Mouse (Mus musculus) layer of hippocampus, adult 18-20 months (tissue): ENCODE measurements at regions not wholly inside any gene's neighbourhood (a gene's known extent, or its start where the extent isn't known, plus 50 kb on each side); places are given as distances from the start of the nearest gene placed in this dataset.
"Not testable (repeated sequence)": the region's sequence is repeated elsewhere in the genome, so short reads cannot be mapped to it uniquely, and the experiment has no call there.

Source experiments
- DNase-seq, 2 experiments: peaks; one replicate each; pipeline ENCODE4 v3.0.0; 2022; ENCODE audit warnings: low spot score in 2 of 2

DNA sequence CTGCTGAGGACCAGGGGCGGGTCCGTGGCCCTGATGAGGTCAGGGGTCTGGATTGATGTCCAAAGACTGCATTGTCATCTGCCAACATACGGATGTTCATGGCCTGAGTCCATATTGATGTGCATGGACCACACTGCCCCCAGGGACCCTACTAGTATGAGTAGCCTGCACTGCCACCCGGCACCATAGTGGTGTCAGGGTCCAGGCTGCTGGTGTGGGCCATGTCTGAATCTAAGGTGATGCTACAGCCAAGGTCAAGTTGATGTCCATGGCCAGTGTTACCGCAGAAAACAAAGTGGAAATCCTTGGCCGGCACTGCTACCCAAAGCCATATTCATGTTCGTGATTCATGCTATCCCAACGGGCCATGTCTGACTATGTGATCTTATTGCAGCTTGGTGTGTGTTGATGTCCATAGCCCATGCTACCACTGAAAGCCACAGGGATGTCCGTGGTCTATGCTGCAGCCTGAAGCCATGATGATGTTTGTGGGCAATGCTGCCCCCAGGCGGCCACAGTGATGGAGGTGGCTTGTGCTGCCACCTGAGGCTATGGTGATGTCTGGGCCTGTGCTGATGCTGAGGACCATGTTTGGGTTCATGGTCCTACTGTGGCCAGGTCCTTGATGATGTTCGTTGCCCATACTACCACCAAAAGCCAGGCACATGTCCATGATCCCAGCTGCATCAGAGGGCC lies 130.5 kb downstream of the Iqub start:
- no peak for DNase-seq

DNA sequence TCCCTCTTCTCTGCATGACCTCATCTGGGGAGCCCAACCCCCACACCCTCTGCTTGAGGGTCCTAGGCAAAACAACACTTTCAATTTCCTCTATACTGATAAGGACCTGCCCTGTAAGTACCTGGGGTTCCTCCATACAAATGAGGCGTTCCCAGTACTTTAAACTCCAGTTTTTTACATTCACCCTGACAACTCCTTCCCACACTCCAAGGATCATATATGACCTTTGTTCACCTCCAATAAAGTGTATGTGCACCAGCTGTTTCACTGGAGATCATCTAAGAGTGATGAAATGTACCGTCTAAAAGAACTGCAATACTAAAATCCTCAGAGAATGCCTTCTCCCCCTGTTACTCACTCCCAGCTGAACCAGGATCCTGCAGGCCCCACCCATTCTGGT lies 135.0 kb downstream of the Iqub start:
- DNase-seq = no peak

DNA sequence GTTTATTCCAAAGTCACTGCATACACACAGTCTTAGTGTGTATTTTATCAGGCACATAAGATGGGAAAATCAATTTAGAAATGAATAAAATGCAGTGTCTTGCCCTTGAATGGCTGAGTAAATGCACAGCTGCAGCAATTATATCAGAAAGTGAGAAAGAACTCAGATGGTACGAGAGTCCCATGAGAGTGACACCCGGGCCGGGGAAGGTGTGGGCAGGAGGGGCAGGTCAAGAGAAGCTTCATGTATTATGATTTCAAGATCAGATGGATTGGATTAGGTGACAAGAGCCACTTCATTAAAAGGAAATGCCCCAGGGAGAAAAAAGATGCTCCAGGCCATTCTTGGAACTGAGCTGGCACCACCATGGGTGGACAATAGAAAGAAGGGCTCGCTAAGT lies 138.1 kb downstream of the Iqub start:
- no peak for DNase-seq

DNA sequence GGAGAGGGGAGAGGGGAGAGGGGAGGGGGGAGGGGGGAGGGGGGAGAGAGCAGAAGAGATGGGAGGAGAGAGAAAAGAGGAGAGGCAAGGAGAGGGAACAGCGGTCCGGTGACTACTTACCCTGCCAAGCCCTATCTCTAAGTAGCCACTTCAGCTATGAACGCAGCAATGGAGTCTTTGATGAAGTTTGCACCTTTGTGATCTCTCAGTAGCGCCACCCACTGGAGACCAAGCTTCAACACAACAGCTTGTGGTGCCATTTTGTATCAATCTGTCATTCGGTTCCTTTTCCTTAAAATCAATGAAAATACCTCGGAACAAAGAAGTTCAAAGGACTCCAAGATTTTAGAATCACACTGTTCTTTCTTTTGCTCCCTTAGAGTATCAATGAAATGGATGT lies 141.7 kb downstream of the Iqub start:
- DNase-seq = no peak

DNA sequence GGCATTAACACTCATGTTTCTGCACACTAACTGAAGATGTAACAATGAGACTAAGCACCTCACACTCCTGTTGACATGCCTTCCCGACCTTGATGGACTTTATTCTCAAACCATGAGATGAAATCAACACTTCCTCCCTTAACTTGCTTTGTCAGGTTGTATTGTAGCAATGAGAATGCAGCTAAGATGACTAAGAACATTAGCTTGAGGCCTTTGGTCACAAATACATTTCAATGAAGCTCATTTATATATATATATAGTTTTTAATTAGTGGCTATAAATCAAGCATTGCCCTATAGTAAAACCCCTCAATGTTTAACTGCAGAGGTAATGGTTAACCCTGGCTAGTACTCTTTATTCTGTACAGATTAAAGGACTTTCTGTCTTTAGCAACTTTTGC lies 143.2 kb downstream of the Iqub start:
- DNase-seq = no peak

DNA sequence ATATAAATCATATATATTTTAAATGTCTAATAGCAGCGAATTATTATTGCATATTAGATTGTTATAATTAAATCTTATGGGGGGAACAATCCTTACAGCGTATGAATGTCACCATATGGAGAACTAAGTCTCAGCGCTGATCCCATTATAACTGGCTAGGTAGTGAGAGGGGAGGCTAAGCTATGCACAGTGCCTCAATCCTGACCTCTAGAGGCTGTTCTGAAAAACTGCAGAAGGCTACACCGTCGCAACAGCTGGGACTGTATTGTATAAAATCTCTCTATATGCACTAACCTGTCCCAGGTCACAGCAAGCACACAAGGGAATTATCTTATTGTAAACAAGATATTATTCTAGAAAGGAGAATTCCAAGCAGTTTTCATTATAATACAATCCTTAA lies 164.0 kb downstream of the Iqub start:
- DNase-seq = peak; percentile 11 to 62

DNA sequence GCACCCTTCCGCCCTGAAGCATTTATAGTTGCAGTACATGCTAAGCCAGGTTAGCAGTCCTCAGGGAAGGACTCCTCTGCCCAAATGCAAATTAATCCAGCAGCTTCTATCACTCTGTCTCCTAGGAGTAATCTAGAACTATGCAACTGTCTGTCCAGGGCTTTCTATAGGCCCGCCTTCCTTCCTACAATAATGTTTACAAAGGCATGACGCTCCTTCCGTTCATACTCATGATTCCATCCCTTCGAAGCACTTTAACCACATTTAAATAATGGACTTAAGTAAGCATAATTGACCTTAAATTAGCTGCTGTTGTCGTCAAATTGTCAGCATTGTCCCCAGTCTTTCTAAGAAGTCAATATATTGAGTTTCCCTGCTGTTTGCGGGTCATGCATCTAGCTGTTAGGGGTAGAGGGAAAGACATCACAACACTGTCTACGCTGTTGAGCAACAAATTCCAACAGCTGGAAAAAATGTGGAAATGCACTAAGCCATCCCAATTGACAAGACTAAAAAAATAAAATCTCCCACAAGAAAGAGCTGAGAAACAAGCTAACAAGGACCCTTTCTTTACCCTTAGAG lies 166.3 kb downstream of the Iqub start:
- DNase-seq = no peak

DNA sequence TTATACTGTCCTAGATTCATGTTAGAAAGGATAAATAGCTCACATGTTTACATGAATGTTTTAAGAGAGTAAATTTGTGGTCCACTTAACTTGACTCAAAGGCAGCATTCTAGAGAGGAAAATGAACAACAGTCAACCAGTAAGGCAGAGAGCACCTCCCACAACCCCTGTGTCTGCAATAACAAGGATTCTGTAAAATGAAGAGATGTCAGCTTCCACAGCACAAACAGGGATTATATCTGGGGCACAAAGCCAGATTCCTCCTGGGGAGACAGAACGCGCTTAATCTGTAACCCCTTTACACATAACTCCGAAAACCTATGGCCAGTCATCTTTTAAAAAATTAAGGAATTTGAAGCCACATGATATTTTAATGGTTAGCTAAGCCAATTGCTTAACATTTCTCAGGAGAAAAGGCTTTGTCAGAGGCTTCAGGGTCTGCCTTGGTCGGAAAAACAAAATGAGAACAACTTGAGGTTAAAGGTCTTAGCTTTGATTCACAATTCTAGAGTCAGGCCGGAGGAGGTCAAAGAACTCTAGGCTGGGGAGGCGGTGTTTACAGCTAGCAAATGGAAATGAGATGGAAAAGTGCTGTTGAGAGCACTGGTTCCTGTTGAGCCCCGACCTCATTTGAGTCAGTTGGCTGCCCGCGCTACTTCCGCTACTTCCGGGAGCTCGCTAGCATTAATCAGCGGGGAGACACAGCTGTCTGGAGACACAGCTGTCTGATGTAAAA lies 167.0 kb downstream of the Iqub start:
- DNase-seq = no peak

DNA sequence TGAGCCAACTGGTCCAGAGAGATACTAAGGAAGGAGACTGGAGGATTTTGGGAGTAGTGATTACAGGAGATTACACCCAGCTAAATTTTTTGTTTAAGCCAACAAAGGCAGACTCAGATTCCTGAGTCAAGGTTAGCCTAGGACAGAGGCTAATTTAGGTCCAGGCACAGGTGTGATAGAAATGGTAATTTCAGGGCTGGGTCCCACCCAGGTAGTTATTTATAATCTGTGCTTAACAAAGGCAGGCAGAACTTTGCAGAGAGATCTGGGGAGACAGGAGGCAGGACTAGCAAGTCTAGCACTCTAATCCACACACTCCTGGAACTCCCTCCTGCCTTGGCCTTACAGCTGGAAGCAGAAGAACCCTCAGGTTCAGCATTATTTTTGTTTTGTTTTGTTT lies 172.4 kb downstream of the Iqub start:
- DNase-seq = no peak

DNA sequence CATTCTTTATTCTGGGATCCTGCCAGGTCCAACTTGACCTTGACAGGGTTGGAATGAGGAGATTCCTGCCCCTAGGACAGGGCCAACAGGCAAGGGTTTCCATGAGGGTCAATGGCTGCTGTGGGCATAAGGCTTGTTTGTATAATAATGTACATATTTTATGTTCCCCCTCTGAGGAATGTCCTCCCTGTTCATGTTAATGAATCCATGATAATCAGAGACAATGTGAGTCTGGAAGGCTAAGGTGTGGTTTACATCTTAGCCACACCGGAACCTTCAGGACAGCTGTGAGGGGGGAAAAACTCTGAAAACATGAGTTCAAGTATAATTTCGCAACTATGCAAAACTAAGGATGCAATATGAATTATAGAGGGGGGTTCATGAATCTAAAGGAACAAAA lies 172.8 kb downstream of the Iqub start:
- no peak for DNase-seq

DNA sequence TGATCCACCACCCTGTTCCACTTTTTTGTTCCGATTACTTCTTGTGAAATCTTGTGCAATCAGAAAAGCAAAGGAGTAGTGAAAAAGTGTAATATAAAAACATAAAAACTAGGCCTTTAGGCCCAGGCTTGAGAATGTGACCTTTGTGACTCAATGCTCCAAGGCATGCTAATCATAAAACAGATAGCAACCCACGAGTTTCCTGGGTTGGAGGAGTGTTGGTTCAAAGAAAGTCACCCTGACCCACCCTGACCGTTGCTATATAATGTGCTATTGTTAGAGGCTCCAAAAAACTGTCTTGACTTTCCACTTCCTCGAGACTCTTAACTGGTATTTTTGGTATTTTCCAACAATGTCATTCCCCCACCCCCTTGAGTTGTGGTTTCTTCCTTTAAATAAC lies 172.2 kb upstream of the Slc13a1 start:
- DNase-seq = not testable (repeated sequence)

DNA sequence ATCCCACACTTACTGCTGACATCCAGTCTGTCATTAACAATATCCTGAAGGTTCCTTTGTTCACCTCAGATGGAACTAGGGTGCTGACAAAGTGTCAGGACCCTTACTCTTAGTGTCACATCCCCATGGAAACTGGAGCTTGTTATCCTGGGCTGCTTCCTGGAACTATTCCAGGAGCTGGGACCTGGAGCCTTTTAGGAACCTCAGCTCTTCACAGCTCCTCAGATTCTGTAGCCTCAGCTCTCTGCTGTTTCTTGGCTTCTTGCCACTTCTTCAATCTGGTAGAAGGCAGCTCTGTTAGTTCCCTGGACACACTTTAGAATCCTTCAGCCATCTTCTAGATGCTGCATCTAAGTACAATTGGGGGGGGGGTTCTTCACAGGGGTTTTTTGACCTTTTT lies 157.3 kb upstream of the Slc13a1 start:
- DNase-seq = peak in 1 of 2 experiments; percentile 28

DNA sequence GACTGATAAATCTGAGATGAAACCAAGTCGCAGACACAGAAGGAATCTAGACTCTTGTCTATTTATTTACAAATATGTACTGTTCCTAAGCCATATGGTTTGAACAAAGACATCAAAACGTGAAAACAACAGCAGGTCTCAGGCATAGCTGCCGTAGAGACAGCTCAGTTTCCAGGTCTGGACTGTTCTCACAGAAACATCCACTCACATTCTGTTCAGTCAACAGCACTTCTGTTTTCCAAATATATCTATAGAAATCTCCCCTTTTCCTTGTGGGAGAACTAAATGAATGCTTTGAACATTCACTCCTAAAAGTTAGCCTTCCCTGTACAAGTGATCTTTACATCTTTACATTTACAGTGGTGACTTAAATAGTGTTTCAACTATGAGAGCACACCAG lies 156.8 kb upstream of the Slc13a1 start:
- peak in 1 of 2 experiments; percentile 63 for DNase-seq

DNA sequence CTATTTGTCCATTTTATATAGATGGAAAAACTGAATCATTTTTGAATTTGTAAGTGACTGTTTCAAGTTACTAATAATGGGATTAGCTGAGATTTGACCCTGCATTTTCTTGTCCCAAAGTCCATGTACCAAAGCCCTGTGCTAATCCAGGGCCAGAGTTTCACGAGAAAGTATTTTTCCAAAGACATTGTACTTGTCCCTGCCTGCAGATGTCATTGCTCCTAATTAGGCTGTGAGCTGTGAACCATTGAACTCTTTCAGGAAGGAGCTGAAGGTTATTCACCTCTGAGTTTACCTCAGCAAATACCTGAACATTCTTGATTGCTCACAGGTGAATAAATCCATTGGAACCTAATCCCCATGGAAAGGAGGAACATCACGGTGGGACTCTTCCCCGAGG lies 154.5 kb upstream of the Slc13a1 start:
- no peak for DNase-seq

DNA sequence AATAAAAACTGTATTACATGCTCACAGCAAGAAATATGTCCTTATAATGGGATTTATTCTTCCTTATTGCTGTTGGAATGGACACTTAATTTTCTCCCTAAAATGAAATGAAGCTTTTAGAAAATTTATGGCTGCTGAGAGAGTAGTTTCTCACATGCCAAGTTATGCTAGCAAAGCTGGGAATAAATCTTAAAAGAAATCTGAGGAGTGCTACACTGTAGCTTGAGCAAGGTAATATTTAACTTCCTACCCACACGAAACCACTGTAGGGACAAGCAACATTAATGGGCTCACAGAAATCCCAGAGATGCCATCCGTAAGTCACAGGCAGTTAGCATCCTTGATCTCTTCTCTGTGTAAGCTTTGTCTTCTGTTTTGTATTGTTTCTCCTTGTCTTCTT lies 151.0 kb upstream of the Slc13a1 start:
- no peak for DNase-seq

DNA sequence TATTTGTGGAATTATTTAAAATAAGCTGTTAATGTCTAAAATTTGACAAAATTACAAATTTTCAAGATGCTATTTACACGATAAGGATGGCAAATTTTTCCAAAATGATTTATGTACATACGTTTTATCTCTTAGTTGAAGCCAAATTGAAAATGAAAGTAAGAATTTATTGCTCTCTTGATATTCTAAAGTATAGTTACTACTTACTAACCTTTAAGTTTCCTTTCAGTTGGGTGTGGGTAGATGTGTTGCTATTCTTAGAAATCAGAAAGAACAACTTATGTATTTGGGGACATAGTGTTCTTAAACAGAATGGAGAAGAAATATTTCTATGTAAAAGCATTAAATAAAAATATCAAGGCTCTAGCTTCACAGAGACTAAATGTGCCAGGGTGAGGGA lies 142.8 kb upstream of the Slc13a1 start:
- DNase-seq = no peak

DNA sequence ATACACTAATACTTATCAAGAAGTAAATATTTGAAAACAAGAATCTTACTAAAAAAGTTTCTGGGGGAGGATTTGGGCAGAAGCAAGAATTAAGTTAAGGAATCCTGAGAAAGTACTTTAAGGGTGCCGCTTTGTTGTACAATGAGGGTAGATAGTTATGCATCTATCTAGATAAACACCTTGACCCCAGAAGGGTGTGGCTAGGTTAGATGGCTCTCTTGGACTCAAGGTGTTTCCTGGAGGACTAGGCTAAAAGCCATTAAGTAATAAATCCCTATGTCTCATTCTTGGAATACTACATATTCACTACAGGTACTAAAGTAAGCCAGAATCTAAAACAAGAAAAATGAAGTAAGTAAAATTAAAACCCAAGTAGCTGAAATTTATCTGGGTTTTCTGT lies 141.9 kb upstream of the Slc13a1 start:
- no peak for DNase-seq

DNA sequence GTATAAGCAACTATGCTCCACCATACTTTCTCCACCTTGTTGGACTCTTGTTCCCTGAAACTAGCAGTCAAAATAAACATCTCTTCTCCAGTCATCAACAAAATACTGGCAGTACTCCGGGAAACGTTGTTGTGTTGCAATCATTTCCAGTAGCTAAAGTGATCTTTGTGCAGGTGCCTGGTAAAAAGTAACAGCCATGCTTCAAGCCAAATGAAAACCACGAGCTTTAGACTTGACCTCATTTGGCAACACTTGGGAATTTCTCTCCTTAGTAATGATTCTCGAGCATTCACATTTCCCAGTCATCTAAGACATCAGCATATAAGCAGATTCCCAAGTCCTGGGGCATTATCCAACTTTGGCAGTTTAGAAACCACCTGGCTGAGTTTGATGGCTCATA lies 133.8 kb upstream of the Slc13a1 start:
- DNase-seq = no peak

DNA sequence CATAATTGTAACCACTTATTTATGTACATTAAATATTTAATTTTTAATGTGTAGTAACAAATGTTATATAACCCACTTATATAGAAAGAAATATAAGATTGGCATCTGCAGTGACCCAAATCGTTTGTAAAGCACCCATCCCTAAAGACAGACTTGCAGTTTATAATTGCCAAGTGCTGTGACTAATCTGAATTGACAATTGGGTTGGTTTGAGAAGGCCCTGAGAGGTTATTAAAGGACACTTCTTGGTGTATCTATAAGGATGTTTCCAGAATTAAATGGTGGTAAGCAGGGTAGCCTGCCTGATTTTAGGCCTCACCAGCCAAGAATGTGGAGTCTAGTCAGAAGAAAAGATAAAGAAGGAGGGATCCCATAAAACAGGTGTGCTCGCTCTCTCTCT lies 133.3 kb upstream of the Slc13a1 start:
- no peak for DNase-seq

DNA sequence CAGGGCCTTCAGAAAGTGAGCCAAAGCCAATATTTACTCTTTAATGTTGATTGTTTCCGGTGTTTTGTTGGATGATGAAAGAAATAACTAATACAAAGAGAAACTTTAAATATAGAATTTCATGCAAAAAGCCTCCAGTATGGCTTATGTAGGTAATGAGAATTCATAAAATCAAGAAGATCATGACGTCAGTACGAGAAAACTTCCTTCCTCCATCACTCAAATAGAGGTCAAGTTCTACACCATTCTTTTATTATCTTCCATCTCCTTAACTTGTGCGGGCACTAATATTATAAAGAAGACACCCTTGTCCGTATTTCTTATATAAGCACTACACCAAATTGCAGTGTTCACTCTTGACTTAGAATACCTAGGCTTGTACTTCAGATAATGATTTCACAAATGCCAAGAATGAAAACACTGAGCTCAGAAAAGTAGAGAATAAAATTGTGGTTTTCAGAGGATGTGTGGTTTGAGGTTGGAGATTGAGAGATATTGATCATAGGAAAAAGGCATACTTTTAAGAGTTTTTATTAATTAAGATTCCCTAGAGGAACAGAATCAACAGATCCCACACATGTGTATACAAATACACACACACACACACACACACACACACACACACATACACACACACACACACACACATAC lies 130.8 kb upstream of the Slc13a1 start:
- no peak for DNase-seq

DNA sequence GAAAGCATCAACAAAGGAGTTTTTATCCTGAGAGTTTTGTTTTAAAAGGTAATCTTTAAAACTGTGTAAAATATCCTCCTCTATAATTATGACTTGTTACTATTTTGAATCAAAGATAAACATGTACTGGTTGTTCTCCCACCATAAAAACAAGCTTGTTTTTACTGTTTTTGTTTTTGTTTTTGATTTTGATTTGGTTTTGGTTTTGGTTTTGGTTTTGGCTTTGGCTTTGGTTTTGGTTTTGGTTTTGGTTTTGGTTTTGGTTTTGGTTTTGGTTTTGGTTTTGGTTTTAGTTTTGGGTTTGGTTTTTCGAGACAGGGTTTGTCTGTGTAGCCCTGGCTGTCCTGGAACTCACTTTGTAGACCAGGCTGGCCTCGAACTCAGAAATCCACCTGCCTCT lies 120.9 kb upstream of the Slc13a1 start:
- not testable (repeated sequence) for DNase-seq

DNA sequence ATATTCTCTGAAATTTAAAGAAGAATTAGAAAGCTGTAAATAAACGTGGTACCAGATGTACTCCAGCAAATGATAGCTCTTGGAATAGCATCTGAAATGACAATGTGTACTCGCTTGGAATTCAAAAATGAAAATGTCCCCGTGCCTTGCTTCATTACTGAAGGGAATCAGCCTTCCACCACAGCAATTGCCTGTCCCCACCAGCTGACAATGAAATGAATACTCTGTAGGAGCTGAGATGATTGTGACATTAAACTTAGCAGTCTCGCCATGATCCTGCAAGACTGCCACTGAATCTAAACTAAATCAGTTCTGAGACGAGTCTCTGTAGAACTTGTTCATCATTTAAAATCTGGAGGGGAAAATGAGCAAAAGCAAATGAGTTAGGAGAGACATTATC lies 104.9 kb upstream of the Slc13a1 start:
- peak; percentile 8 to 58 for DNase-seq
